12 mouse cellular contexts compared by ENCODE assay signal in the genomic region with DNA sequence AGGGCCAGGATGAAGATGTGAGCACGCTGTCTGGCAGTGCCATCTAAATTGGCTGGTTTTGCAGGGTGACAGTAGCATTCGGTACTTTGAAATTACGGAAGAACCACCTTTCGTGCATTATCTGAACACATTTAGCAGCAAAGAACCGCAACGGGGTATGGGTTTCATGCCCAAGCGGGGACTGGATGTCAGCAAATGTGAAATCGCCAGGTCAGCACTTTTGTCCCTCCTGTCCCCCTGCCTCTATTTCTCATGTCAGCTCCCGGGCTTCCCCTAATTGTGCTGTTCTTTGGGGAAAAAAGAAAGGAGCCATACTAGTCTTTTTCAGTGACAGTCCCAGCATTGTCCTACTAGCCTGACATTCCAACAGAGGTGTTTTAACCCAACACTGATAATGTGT. TPM values are rescaled to one million over a fixed set of nuclear protein-coding genes. Genes with fewer than 3 reads are reported as not detected.
DNase-seq lines count a peak whose midpoint lies in the region; TF ChIP-seq lines count a peak whose summit lies in the region.
"Had no signal": no experiment of that assay in that cellular context is flagged by ENCODE, and none has a peak within 500 bp of the region (broad histone marks: within the 10 kb centered on the region; RNA-seq: fewer than 3 reads in every experiment).

No protein-coding gene starts in this region.

- H3K9ac ChIP-seq in ES-E14 (ENCODE audit: insufficient read depth, low read depth, low read length, poor library complexity, severe bottlenecking): no peak overlapping the region
- H3K9ac ChIP-seq: embryonic facial prominence, embryonic 12.5 days; forebrain, embryonic 13.5 days; forebrain, embryonic 15.5 days; forebrain, postnatal 0 days had no signal

- H3K9me3 ChIP-seq in ES-E14 (ENCODE audit: control insufficient read depth, insufficient read depth, low read depth, low read length): no peaks in the 10 kb centered on the region
- H3K9me3 ChIP-seq in hindbrain, embryonic 10.5 days: no peaks in the 10 kb centered on the region
- H3K9me3 ChIP-seq: embryonic facial prominence, embryonic 10.5 days; embryonic facial prominence, embryonic 12.5 days; forebrain, embryonic 13.5 days; forebrain, embryonic 15.5 days had no signal

- in situ Hi-C loops in ES-E14 (cut with MboI; ENCODE audit: low sequenced_read_pairs in 2 of 2, unreplicated experiment in 2 of 2): no loop called here

- no peaks in the 10 kb centered on the region for H3K27me3 ChIP-seq in testis, adult 2 months (ENCODE audit: control insufficient read depth, insufficient read depth, low read length)
- peaks cover 63% of the 10 kb centered on the region for H3K27me3 ChIP-seq in hindbrain, embryonic 10.5 days (ENCODE audit: insufficient read depth, poor library complexity, severe bottlenecking)
- H3K27me3 ChIP-seq: Patski had no signal

- H3K27ac ChIP-seq in testis, adult 2 months (ENCODE audit: control insufficient read depth, insufficient read depth, low read depth, low read length): no peak overlapping the region
- no peak overlapping the region for H3K27ac ChIP-seq in ES-E14 (ENCODE audit: insufficient read depth, low read depth, low read length, poor library complexity, severe bottlenecking)
- H3K27ac ChIP-seq in hindbrain, embryonic 10.5 days: no peak overlapping the region
- H3K27ac ChIP-seq: embryonic facial prominence, embryonic 10.5 days; embryonic facial prominence, embryonic 12.5 days; forebrain, embryonic 13.5 days; forebrain, embryonic 15.5 days had no signal

- DNase-seq in testis, postnatal 14 days (ENCODE audit: low spot score): no peak
- no peak for DNase-seq in ES-E14 (ENCODE audit: low read depth, low spot score)
- DNase-seq in hindbrain, embryonic 10.5 days (ENCODE audit: low spot score): no peak
- no peak for DNase-seq in layer of hippocampus, adult 9-10 months (ENCODE audit: low spot score)

- no peak for TF ChIP-seq CTCF in testis, adult 2 months (IDR thresholded peaks at IDR 0.05; ENCODE audit: control insufficient read depth, insufficient read depth, insufficient replicate concordance, low read depth, low read length)

- H3K4me1 ChIP-seq in testis, adult 2 months (ENCODE audit: control insufficient read depth, insufficient read depth, low read length): peaks cover 14% of the 10 kb centered on the region
- H3K4me1 ChIP-seq in ES-E14 (ENCODE audit: control insufficient read depth in 2 of 2, insufficient read depth in 2 of 2, low read length in 2 of 2, poor library complexity in 1 of 2): peaks cover 0 to 26% of the 10 kb centered on the region in 2 experiments; a peak in 1 of 4 replicates
- H3K4me1 ChIP-seq in hindbrain, embryonic 10.5 days (replicated peaks): peaks cover 25% of the 10 kb centered on the region

- 88% methylated on average over 9 of the region's 9 CpGs for WGBS in hindbrain, embryonic 10.5 days

- peak overlapping the region; percentile 47 for H3K4me3 ChIP-seq in testis, adult 2 months (ENCODE audit: control insufficient read depth, low read depth, low read length)
- H3K4me3 ChIP-seq in ES-E14 (ENCODE audit: insufficient read depth in 1 of 2, low read depth in 1 of 2, low read length in 2 of 2, poor library complexity in 1 of 2, severe bottlenecking in 1 of 2): no peak overlapping the region
- no peak overlapping the region for H3K4me3 ChIP-seq in hindbrain, embryonic 10.5 days
- H3K4me3 ChIP-seq: embryonic facial prominence, embryonic 12.5 days; forebrain, embryonic 13.5 days; forebrain, embryonic 15.5 days had no signal

- no peak for TF ChIP-seq POLR2A in testis, adult 2 months (IDR thresholded peaks at IDR 0.05; ENCODE audit: control insufficient read depth, low read depth, low read length)

- no peaks in the 10 kb centered on the region for H3K36me3 ChIP-seq in testis, adult 2 months (ENCODE audit: control insufficient read depth, insufficient read depth, low read length)
- no peaks in the 10 kb centered on the region for H3K36me3 ChIP-seq in ES-E14 (ENCODE audit: control insufficient read depth, insufficient read depth, low read length, poor library complexity, severe bottlenecking)
- peaks cover 33% of the 10 kb centered on the region for H3K36me3 ChIP-seq in hindbrain, embryonic 10.5 days

TF ChIP-seq in ES-E14, 5 proteins besides CTCF, POLR2A, EP300 and RAD21:
- TF ChIP-seq ZNF384 (IDR thresholded peaks at IDR 0.05; ENCODE audit: low read depth, low read length): no peak
- TF ChIP-seq HCFC1 (IDR thresholded peaks at IDR 0.05; ENCODE audit: borderline replicate concordance, insufficient read depth, low read length): no peak
- peak; percentile 97 for TF ChIP-seq MAFK (IDR thresholded peaks at IDR 0.05; ENCODE audit: insufficient read depth, low read depth, low read length)
TF ChIP-seq in ES-E14: peak in this region for 1.

RNA-seq across cellular contexts. Expression of a gene that starts 6.2 kb away (rescaled TPM):
- polyA plus RNA-seq in testis, adult 2 months (2012; rRNA removed): 2.7 TPM in 2 replicates
- 0.48 and 0.80 TPM in 2 replicates for total RNA-seq in ES-E14 (2012; rRNA removed)
- 0.05 and 0.16 TPM in 2 replicates for polyA plus RNA-seq in hindbrain, embryonic 10.5 days (2016; fragmentation: Nextera tagmentation; extraction: Ambion mirVana)
- polyA plus RNA-seq: activated CD4-positive, CD25-positive, alpha-beta regulatory T cell, adult 4 months; embryonic facial prominence, embryonic 10.5 days had no signal

RNA-seq across cellular contexts. Expression of a gene that starts 21.1 kb away (rescaled TPM):
- polyA plus RNA-seq in testis, adult 2 months (2012; rRNA removed): 2.9 and 3.6 TPM in 2 replicates
- total RNA-seq in ES-E14 (2012; rRNA removed): 7.0 and 10.7 TPM in 2 replicates
- polyA plus RNA-seq in hindbrain, embryonic 10.5 days (2016; fragmentation: Nextera tagmentation; extraction: Ambion mirVana): 11.1 and 16.7 TPM in 2 replicates

RNA-seq across cellular contexts. Expression of a gene that starts 25.0 kb away (rescaled TPM):
- polyA plus RNA-seq in testis, adult 2 months (2012; rRNA removed): 566 and 585 TPM in 2 replicates
- total RNA-seq in ES-E14 (2012; rRNA removed): 43.1 and 55.2 TPM in 2 replicates
- polyA plus RNA-seq in hindbrain, embryonic 10.5 days (2016; fragmentation: Nextera tagmentation; extraction: Ambion mirVana): 14.2 and 14.8 TPM in 2 replicates

RNA-seq across cellular contexts. Expression of a gene that starts 46.5 kb away (rescaled TPM):
- polyA plus RNA-seq in testis, adult 2 months (2012; rRNA removed): 0.17 and 0.28 TPM in 2 replicates
- total RNA-seq in ES-E14 (2012; rRNA removed): 1.6 and 1.7 TPM in 2 replicates
- polyA plus RNA-seq in hindbrain, embryonic 10.5 days (2016; fragmentation: Nextera tagmentation; extraction: Ambion mirVana): 5.3 and 9.1 TPM in 2 replicates

RNA-seq across cellular contexts. Expression of a gene that starts 47.4 kb away (rescaled TPM):
- 46.7 and 54.1 TPM in 2 replicates for polyA plus RNA-seq in testis, adult 2 months (2012; rRNA removed)
- 18.4 and 23.5 TPM in 2 replicates for total RNA-seq in ES-E14 (2012; rRNA removed)
- polyA plus RNA-seq in hindbrain, embryonic 10.5 days (2016; fragmentation: Nextera tagmentation; extraction: Ambion mirVana): 32.4 and 41.6 TPM in 2 replicates

Comparison
In these comparisons a context has a peak if more than half of its experiments do, and no peak if none do; other contexts are left out.
1. RNA of a gene that starts 25.0 kb away (polyA plus RNA-seq): 566 to 585 TPM in testis, adult 2 months; 14.2 to 14.8 TPM in hindbrain, embryonic 10.5 days; every median in the first group is over 10 times any median in the second.